Mouse (Mus musculus) E14TG2a.4 (cell line): ENCODE results near the gene Gm45521.

Source experiments
- H3K27me3 ChIP-seq: 2 replicates; pipeline ENCODE4 v1.6.1; 2014; ENCODE audit warnings: low read length, control low read depth; ENCODE audit not compliant: insufficient read depth
- H3K36me3 ChIP-seq: 2 replicates; pipeline ENCODE4 v1.6.1; 2014; ENCODE audit warnings: low read length, control low read depth; ENCODE audit not compliant: insufficient read depth
- H3K4me1 ChIP-seq: replicated peaks from 2 replicates; pipeline ENCODE4 v1.6.1; 2014; ENCODE audit warnings: low read depth, low read length, control low read depth
- H3K4me3 ChIP-seq: replicated peaks from 2 replicates; pipeline ENCODE4 v1.5.1; 2014; ENCODE audit warnings: mild to moderate bottlenecking, low read length
- H3K9me3 ChIP-seq: 2 replicates; pipeline ENCODE4 v1.6.1; 2014; ENCODE audit warnings: low read length, control low read depth
- CTCF ChIP-seq: conservative IDR thresholded peaks from 2 replicates; pipeline ENCODE4 v1.5.1; 2014; ENCODE audit warnings: low read length
- NANOG ChIP-seq: IDR thresholded peaks from 2 replicates; pipeline ENCODE4 v1.6.1; 2014; ENCODE audit warnings: borderline replicate concordance, low read length, mixed read lengths
- POU5F1 ChIP-seq: IDR thresholded peaks from 2 replicates; pipeline ENCODE4 v1.6.1; 2014; ENCODE audit warnings: low read length, borderline replicate concordance

Gm45521 gene

DNA sequence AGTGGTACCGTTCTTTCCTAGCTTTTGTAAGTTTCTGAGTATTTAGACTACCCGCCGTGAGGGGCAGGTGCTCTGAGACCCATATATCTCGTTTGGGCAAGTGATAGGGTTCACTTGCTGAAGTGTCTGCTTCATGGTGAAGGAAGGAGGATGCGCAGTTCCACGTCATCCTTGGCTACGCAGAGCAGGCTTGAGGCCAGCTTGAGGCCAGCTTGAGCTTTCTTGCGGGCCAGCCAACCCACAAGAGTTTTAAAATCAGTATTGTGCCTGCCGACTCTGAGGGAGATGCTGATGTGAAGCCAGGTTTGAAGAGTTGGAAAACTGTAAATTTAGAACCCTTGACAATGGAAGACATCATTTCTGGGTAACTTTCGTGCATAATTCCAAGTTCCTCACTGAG is 50.8 kb downstream of the Gm45521 start:
- no peak for TF ChIP-seq NANOG
- no peak for TF ChIP-seq POU5F1
- no peak for TF ChIP-seq CTCF
- H3K9me3 ChIP-seq, result peaks cover 43% of the 10 kb centered on the region
- no peak overlapping the region for H3K4me3 ChIP-seq
- peaks cover 15% of the 10 kb centered on the region for H3K4me1 ChIP-seq
- peaks cover 17% of the 10 kb centered on the region for H3K27me3 ChIP-seq
- no peaks in the 10 kb centered on the region; the same call in 1 of the 2 replicates for H3K36me3 ChIP-seq
